Mouse (Mus musculus) liver, embryonic 14.5 days (tissue): ENCODE data around the gene Ifnar2.

Source experiments
- CTCF ChIP-seq: IDR thresholded peaks from 2 replicates; pipeline ENCODE4 v1.5.1; 2016; ENCODE audit warnings: antibody characterized with exemption, low read depth, control low read depth
- EP300 ChIP-seq: IDR thresholded peaks from 2 replicates; pipeline ENCODE4 v1.6.1; 2016; ENCODE audit warnings: antibody characterized with exemption, low read depth

DNA sequence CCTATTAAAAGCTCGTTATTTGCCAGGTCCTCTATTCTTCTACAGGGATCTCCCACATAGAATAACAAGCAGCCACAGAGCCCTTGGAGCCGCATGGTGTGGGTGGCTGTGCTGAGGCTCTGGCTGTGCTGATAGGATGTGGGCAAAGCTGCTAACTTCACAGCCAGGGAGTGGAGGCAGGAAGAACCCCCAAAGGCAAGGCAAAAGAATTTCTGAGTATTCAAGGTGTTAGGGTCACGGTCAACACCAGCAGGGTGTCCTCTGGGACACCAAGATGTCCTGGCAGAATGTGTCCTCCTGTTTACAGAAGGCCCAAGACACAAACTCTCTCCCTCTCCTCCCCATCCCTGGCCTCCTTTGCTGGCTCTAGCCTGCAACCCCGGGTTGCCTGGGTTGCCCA, 69.9 kb downstream of the Ifnar2 start:
- TF ChIP-seq CTCF (no peak), EP300 (no peak)
